Mouse (Mus musculus): ENCODE results near the gene Lrrc8d. TPM values are rescaled to one million over a fixed set of nuclear protein-coding genes. Genes with fewer than 3 reads are reported as not detected.

The Lrrc8d gene
- total and polyA plus RNA-seq, 3 experiments = 11.4 to 258 (median 21.9) TPM

- H3K79me2 ChIP-seq (ENCODE audit: control insufficient read depth, insufficient read depth, low read length, poor library complexity) = peaks cover 9% of the 10 kb centered on the region; the same call in 1 of the 2 replicates
- no peaks in the 10 kb centered on the region for H3K27me3 ChIP-seq (ENCODE audit: control insufficient read depth in 1 of 2, insufficient read depth in 2 of 2, low read length in 2 of 2)
- H3K27ac ChIP-seq (ENCODE audit: control insufficient read depth, low read depth, low read length) = no peak overlapping the region
- no peaks in the 10 kb centered on the region for H3K9me3 ChIP-seq (replicated peaks; ENCODE audit: insufficient read depth, low read length)
- H3K4me3 ChIP-seq (ENCODE audit: control insufficient read depth in 1 of 2, insufficient read depth in 1 of 2, low read depth in 2 of 2, low read length in 2 of 2) = no peak overlapping the region
- TF ChIP-seq JUND (IDR thresholded peaks at IDR 0.05; ENCODE audit: low read depth, low read length) (no peak), NRF1 (IDR thresholded peaks at IDR 0.05; ENCODE audit: insufficient read depth, low read depth, low read length, poor library complexity, severe bottlenecking) (no peak), GABPA (IDR thresholded peaks at IDR 0.05; ENCODE audit: low read depth, low read length) (no peak), POLR2AphosphoS5 (IDR thresholded peaks at IDR 0.05; ENCODE audit: borderline replicate concordance, low read depth, low read length) (no peak), ZMIZ1 (IDR thresholded peaks at IDR 0.05; ENCODE audit: low read depth, low read length) (no peak), MYC (IDR thresholded peaks at IDR 0.05; ENCODE audit: low read depth, low read length) (no peak), TAL1 (IDR thresholded peaks at IDR 0.05; ENCODE audit: low read length) (no peak)
- H3K4me1 ChIP-seq (ENCODE audit: control insufficient read depth in 1 of 2, insufficient read depth in 2 of 2, low read length in 2 of 2) = no peaks in the 10 kb centered on the region
- no peak for DNase-seq (ENCODE audit: low read depth, low spot score)
- no peak overlapping the region for H3K9ac ChIP-seq (ENCODE audit: control insufficient read depth, low read depth, low read length, poor library complexity, severe bottlenecking)
- peaks cover 0 to 5% of the 10 kb centered on the region in 2 experiments; a peak in 2 of 4 replicates for H3K36me3 ChIP-seq (ENCODE audit: control insufficient read depth in 1 of 2, insufficient read depth in 2 of 2, low read length in 2 of 2)
Observed at GRCm38 (mm10) chr5:105778189-105778588, 78.4 kb downstream of the Lrrc8d start.

GRCm38 (mm10) chr5:105778723-105779122, 79.0 kb downstream of the Lrrc8d start:
- Histone ChIP-seq H3K9ac (ENCODE audit: control insufficient read depth, low read depth, low read length, poor library complexity, severe bottlenecking) (no peak overlapping the region), H3K4me1 (ENCODE audit: control insufficient read depth in 1 of 2, insufficient read depth in 2 of 2, low read length in 2 of 2) (no peaks in the 10 kb centered on the region), H3K27ac (ENCODE audit: control insufficient read depth, low read depth, low read length) (no peak overlapping the region), H3K36me3 (ENCODE audit: control insufficient read depth in 1 of 2, insufficient read depth in 2 of 2, low read length in 2 of 2) (peaks cover 0 to 5% of the 10 kb centered on the region in 2 experiments; a peak in 2 of 4 replicates), H3K27me3 (ENCODE audit: control insufficient read depth in 1 of 2, insufficient read depth in 2 of 2, low read length in 2 of 2) (no peaks in the 10 kb centered on the region), H3K4me3 (ENCODE audit: control insufficient read depth in 1 of 2, insufficient read depth in 1 of 2, low read depth in 2 of 2, low read length in 2 of 2) (no peak overlapping the region), H3K79me2 (ENCODE audit: control insufficient read depth, insufficient read depth, low read length, poor library complexity) (peaks cover 7% of the 10 kb centered on the region; the same call in 1 of the 2 replicates), H3K9me3 (replicated peaks; ENCODE audit: insufficient read depth, low read length) (no peaks in the 10 kb centered on the region)
- TF ChIP-seq ZKSCAN1 (IDR thresholded peaks at IDR 0.05; ENCODE audit: low read depth, low read length) = no peak
- TF ChIP-seq GATA1 (IDR thresholded peaks at IDR 0.05; ENCODE audit: low read depth, low read length) = no peak
- no peak for TF ChIP-seq USF2 (IDR thresholded peaks at IDR 0.05; ENCODE audit: borderline replicate concordance in 1 of 2, insufficient read depth in 1 of 2, low read depth in 1 of 2, low read length in 2 of 2)
- no peak for TF ChIP-seq ZNF384 (IDR thresholded peaks at IDR 0.05; ENCODE audit: low read depth, low read length)
- no peak for TF ChIP-seq MEF2A (IDR thresholded peaks at IDR 0.05; ENCODE audit: extremely low read depth, insufficient replicate concordance, low read depth, low read length, poor library complexity, severe bottlenecking)
- no peak for TF ChIP-seq BHLHE40 (IDR thresholded peaks at IDR 0.05; ENCODE audit: borderline replicate concordance, low read depth, low read length)
- no peak for TF ChIP-seq MXI1 (IDR thresholded peaks at IDR 0.05; ENCODE audit: low read depth, low read length)
- no peak for TF ChIP-seq MAFK (IDR thresholded peaks at IDR 0.05; ENCODE audit: borderline replicate concordance, low read depth, low read length)
- no peak for TF ChIP-seq ELF1 (IDR thresholded peaks at IDR 0.05; ENCODE audit: low read depth, low read length)
- TF ChIP-seq CHD2 (IDR thresholded peaks at IDR 0.05; ENCODE audit: low read length) = no peak
- no peak for TF ChIP-seq NELFE (IDR thresholded peaks at IDR 0.05; ENCODE audit: low read depth, low read length)
- TF ChIP-seq JUND (IDR thresholded peaks at IDR 0.05; ENCODE audit: low read depth, low read length) = no peak
- TF ChIP-seq MAZ (IDR thresholded peaks at IDR 0.05; ENCODE audit: low read depth, low read length) = no peak
- no peak for TF ChIP-seq CHD1 (IDR thresholded peaks at IDR 0.05; ENCODE audit: low read depth, low read length)
- no peak for DNase-seq (ENCODE audit: low read depth, low spot score)

All from MEL (cell line).